Mouse (Mus musculus): ENCODE data around the gene Insyn1. TPM values are rescaled to one million over a fixed set of nuclear protein-coding genes. Genes with fewer than 3 reads are reported as not detected.

Insyn1 gene
- 3.0 and 3.2 TPM in 2 replicates for polyA plus RNA-seq (2012; rRNA removed)

DNA sequence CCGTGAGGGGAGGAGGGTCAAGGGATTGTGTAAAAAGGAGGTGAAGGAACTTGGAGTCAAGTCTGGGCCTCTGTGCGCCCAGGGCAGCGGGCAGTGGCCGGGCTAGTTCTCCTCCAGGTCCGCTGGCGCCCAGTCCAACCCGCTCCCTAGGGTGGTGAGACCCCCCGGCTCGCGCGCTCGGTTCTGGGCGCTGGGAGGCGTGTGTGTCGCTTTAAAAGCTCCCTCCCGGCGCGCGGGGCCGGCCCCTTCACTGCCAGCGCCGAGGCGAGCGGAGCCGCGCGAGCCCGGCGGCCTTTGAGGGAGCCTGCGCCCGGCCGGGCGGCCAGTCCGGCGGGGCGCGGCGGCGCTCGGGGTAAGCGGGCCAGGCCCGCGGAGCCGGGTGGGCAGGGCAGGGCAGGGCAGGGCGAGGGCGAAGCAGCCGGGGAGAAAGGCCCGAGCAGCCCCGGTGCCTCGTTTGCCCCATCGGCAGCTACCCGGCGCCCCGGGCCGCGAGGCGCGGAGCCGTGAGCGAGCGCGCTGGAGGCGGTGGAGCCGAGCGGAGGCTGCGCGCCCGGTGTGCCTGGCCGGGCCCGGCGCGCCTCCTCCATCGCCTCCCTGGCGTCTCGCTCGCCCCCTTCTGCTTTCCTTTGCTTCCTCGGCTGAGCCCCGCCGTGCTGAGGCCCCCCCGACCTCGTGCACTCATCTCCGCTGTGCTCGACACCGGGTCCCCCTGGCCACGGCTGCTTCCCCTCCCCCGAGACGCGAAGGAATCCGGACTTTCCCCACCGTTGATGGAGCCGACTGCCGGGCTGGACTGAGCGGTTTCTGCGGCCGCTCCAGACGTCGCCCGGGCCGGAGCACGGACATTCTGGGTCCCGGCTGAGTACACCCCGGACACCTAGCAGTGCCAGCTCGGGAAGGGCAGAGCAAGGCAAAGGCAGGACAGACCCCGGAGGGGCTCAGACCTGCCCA lies at the start of gene Insyn1:
Insyn1 (plus strand) TSS at position 753 of the 951 bp plus-strand sequence.

Other genes starting within 250 kb of the Insyn1 start
- gene Pml, start 238.8 kb upstream of the Insyn1 start, polyA plus RNA-seq (2012; rRNA removed) = 11.7 and 14.1 TPM in 2 replicates
- 11.1 and 16.6 TPM in 2 replicates for gene Stoml1, start 235.4 kb upstream of the Insyn1 start, polyA plus RNA-seq (2012; rRNA removed)
- gene Loxl1, start 175.4 kb upstream of the Insyn1 start, polyA plus RNA-seq (2012; rRNA removed) = 43.6 and 64.2 TPM in 2 replicates
- gene Tbc1d21, start 118.1 kb upstream of the Insyn1 start, polyA plus RNA-seq (2012; rRNA removed) = not detected in 2 replicates
- 7.2 TPM in 2 replicates for gene Cd276, start 66.8 kb downstream of the Insyn1 start, polyA plus RNA-seq (2012; rRNA removed)
- gene Nptn, start 93.6 kb downstream of the Insyn1 start, polyA plus RNA-seq (2012; rRNA removed) = 295 and 321 TPM in 2 replicates